Mouse (Mus musculus) CH12.LX (cell line): ENCODE measurements at regions not wholly inside any gene's neighbourhood (a gene's known extent, or its start where the extent isn't known, plus 50 kb on each side); places are given as distances from the start of the nearest gene placed in this dataset.

ENCODE experiments used
- ELF1 ChIP-seq: IDR thresholded peaks from 2 replicates; pipeline ENCODE4 v1.6.1; 2014; ENCODE audit warnings: low read depth, mild to moderate bottlenecking, inconsistent platforms, low read length, improper control_type of control experiment
- RAD21 ChIP-seq: IDR thresholded peaks from 2 replicates; pipeline ENCODE4 v1.6.1; 2011; ENCODE audit warnings: low read depth, mild to moderate bottlenecking, low read length, improper control_type of control experiment, moderate library complexity
- ZC3H11A ChIP-seq: IDR thresholded peaks from 2 replicates; pipeline ENCODE4 v1.6.1; 2012; ENCODE audit warnings: low read depth, mild to moderate bottlenecking, inconsistent platforms, low read length, improper control_type of control experiment

GRCm38 (mm10) chr4:140371426-140372213 is 125.0 kb upstream of the Igsf21 start:
- no peak for TF ChIP-seq ELF1
- no peak for TF ChIP-seq ZC3H11A
- no peak for TF ChIP-seq RAD21
